Mouse (Mus musculus) mouse embryonic stem cell (cell line): ENCODE measurements at regions not wholly inside any gene's neighbourhood (a gene's known extent, or its start where the extent isn't known, plus 50 kb on each side); places are given as distances from the start of the nearest gene placed in this dataset.

Experiments used
- in situ Hi-C, 2 experiments: fragments of 300-500 bp; cut with MboI; formaldehyde crosslinking; loops; 1 replicate in 1 of 2; 3 replicates in 1 of 2; pipeline ENCODE4 v1.14.3; 2019 to 2020; ENCODE audit warnings: low sequenced_read_pairs in 2 of 2, low pct_unique_long_range_greater_than_20kb in 1 of 2, mixed read lengths in 1 of 2; ENCODE audit not compliant: unreplicated experiment in 1 of 2

DNA sequence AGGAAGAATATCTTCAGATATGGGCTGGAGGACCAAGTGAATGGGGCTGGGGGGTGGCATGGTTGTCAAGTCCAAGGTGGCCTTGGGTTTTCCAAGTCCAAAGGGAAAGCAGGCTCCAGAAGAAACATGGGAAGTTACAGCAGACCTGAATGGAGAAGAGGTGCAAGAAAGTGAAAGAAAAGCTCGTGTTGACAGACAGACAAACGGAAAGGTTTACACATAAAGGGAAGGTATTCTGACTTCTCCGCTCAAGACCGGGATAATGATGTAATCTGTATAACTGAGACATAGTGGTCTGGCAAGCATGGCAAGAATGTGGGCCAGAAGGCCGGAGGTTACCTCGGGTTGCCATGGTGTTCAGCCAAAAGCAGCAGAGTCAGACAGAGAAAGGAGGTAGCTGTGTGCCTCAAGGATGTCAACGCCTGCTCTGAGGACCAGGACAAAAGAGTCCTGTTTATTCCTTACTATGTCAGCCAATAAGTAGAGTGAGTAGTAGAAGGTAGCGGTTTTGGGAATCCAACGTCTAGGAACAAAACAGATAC, 50.8 kb upstream of the Elk3 start:
- in situ Hi-C loops, result no loop called here

DNA sequence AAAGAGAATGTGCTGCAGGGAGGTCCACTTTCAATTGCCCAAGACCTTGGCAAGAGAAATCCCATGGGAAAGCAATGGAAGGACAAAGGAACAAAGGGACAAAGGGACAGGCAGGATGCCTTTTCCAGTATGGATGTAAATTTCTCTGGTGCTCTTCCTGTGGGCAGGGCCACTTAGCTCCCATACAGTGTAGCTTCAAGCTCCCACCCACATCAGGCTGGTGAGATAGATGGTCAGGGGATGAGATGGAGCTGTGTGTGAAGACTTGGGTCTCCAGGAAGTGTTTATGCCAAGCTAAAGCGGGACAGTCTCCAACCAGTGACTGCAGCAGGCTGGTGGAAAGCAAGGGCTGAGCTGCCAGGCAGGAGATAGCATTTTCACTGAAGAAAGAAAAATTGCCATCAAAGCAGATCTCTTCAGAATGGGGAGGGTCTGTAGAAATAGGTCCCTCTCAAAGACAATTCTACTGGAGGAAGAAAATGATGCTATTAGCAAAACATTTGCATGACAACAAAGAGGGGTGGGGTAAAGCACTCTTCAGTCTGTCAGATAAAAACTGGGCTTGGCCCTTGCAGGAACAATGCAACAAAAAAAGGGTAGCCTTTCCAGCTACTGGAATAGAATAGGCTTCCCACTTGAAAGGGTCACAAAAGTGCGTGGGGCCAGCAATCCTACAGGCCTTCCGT, 53.3 kb upstream of the Elk3 start:
- in situ Hi-C loops, result no loop called here

DNA sequence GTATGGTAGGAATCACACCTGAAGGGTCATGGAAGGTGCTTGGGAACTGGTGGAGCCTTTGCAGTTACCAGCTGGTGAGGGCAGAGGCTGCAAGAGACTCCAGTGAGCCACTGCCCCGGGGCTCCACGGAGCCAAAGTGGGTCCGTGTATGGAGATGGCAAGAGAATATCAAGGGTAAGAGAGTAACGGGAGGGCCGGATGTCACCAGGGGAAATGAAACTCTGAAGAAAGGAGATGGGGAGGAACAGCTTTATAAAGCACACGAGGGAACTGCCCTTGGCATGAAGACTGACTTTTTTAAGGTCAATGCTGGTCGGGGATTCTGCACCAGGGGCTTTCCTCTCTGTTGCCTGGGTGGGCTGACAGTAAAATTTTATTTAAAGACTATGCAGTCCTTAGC, 53.9 kb upstream of the Elk3 start:
- in situ Hi-C loops, result loop anchor here (5.0 kb wide), 2 partner anchors 73 to 83 kb away; no protein-coding TSS in a partner anchor

DNA sequence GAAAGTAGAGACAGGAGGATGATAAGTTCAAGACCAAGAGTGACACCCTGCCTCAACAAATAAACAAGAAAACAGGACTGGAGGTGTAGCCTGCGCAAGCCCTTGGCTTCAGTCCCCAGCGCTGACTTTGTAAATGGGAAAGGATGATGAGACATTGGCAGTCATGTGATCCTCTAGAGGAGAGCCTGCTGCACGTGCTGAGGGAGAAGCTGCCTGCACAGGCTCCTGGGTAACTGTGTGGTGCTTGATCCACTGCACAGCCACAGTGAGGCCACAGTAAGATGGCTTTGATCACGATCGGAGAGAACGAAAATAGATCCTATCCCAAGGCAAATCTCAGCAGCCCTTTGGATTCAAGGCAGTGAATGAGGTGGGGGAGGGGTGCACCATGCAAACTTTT, 54.4 kb upstream of the Elk3 start:
- in situ Hi-C loops, result loop anchor here (5.0 kb wide), 2 partner anchors 73 to 83 kb away; no protein-coding TSS in a partner anchor

DNA sequence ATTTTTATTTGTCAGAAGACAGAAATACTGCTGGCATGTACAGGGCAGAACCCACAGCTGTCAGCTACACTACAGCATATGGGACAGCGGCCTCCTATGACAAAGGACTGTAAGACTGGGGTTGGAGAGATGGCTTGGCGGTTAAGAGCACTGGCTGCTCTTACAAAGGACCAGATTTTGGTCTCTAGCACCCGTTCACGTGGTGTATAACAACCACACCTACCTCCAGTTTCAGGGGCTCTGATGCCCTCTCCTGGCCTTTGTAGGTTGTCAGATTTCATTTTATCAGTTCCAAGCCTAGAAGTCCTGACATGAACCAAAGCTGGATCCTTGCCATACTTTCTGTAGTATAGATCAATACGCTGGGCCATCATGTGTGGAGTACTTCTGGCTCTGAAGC, 54.9 kb upstream of the Elk3 start:
- in situ Hi-C loops, result loop anchor here (5.0 kb wide), 2 partner anchors 74 to 84 kb away; no protein-coding TSS in a partner anchor

DNA sequence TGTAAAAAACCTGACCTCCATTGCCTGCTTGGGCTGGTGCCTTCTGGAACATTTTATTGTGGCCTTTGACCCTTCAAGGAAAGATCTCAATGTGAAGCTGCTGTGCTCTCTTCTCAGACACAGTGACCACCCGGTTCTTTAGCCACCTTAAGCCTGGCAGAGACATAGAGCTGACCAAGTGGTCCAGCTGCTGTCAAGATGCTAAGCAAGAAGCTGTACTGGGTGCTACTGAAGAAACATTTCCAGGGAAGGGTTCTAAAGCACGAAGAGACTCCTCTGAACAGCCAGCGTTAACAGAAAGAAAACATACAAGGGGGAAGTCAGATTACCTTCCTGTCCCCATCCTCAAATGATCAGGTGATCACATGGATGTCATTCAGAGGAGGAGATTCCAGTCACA, 58.8 kb upstream of the Elk3 start:
- in situ Hi-C loops, result loop anchor here (5.0 kb wide), 2 partner anchors 77 to 87 kb away; no protein-coding TSS in a partner anchor

DNA sequence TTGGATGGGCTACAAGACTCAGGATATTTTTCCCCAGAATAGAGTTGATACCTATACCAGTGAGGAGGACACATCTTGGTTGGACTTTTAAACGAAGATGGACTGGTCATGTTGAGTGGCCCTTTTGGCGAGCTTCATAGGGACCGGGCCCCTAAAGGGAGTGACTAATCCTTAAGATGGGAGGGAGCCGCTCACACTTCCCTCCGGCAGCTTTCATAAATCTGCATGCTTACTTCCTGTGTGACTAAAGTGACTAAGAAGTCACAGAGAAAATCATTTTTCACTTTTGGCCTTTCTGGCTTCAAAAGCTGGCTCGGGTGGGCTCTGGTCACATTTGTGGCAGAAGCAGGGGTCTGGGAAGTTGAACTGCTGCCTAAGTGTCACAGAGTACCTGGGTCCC, 59.4 kb upstream of the Elk3 start:
- in situ Hi-C loops, result no loop called here

DNA sequence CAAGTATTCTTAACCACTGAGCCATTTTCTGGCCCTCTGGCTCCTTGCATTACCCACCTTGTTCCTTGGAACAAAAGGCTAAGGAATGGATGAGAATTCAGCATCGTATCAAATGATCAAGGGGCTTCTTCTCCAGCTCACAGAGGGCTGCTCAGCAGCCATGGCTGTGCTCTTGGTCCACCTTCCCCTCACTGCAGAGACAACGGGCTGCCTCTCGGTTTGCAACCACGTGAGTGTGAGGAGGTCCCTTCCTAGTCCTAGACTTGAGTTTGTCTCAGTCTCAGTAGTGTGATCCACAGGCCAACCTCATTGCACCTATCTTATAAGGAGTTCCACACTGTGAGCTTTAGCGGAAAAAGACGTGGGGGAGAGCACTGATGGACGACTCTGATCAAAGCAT, 61.3 kb upstream of the Elk3 start:
- in situ Hi-C loops, result no loop called here

DNA sequence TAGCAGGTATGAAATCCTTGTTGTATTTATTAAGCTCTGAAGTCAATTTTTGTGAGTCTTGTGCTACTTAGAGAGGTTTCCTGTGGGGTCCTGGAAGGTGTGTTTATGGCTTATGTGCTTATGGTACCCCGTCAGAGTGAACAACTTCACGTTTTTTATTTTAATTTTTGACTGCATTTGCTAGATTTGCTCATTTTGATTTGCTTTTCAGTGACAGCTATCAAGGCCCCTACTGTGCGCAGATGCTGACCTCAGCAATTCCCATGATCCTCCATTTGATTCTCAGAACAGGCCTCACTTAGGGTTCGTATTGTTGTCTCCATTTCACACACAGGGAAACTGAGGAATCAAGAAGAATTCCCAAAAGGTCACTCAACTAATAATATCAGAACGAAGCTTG, 62.3 kb upstream of the Elk3 start:
- in situ Hi-C loops, result no loop called here

DNA sequence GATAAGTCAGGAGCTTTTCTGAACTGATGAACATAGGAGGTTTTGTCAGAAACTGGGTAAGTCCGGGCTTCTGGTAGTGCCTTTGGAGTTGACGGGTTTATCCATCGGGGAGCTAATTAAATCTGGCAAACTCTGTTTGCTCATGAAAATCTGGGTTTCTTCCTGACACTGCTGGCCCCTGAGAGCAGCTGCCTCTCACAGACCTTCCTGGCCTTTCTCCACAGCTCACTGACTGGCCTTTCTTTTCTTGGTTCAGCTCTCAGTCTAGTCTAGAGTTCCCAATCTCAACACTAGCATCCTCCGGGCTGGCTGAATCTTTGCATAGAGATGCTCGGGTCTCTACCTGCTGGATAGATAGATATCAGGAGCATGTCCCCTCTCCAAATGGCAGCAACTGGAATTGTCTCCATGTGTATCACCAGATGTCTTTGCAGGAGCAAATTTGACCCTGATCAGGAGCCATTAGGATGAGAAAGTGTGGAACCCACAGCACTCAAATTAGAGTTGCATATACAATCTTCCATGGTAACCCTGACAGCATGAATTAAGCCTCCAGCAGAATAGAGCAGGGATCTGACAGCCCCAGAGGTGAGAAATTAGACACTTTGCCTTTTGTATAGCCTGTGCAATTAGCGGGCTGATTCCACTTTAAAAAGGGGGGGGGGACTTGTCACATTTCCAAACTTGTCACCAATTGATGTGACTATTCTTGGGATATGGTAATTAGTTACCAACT, 63.2 kb upstream of the Elk3 start:
- in situ Hi-C loops, result no loop called here

DNA sequence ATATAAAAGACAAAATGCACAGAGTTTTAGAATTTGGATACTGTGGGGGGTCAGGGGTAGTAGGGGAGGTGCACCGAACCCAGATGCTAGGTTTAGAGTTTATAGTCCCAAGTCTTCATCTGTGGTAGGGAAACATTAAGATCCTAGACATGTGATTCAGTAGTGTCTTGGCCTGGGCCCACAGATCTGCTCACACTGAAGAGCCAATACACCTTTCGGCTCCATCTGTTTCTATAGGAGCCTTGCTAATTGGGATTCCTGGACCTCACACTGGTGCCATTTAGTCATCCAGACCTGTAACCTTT, 63.7 kb upstream of the Elk3 start:
- in situ Hi-C loops, result no loop called here

DNA sequence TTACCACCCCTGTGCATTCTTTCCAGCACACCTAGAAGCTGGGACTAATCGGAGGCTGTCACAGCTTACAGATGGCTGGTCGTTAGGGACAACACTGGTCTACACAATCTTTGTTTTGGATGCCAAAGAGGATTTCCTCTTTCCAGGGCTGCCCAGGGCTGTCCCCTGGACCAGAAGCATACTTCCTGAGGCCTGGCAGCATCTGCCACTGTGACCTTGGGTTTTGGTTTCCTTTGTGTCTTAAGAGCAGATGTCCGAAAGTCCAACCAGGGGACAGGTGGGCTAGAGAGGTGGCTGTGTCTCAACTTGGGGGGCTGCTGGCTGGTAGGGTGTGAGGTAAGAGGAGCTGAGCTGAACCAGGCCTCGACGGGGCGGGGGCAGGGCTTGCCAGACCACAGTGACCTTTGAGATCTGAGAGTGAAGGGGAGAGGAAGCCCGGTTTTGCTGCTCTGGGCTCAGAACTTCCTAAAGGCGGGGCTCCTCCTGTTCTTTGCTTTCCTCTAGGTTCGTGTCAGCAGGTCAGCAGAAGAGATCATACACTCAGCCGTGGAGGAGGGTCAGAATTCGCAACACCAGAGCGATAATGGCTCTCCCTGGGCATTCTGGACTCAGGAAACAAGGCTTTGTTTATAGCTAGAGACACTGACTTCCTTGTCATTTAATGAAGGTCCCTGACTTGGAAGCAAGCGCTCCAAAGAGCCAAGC, 64.2 kb upstream of the Elk3 start:
- in situ Hi-C loops, result no loop called here

DNA sequence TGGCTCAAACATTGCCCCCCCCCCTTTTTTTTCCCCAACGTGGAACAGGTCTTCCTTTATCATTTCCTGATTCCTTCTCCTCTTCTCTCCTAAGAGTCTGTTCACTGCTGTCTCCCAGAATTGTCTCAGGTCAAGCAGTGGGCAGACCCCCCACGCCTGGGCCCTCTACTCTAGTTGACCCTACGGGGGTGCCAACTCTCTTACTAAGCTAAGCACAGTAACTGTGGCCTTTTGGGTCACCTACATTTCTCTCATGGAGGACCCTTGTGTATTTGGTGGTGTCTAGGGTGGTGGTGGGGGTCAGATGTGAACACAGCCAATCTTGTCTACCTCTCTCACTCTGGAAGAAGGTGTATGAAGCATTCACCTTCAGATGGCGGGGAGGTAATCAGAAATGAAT, 64.8 kb upstream of the Elk3 start:
- in situ Hi-C loops, result no loop called here

DNA sequence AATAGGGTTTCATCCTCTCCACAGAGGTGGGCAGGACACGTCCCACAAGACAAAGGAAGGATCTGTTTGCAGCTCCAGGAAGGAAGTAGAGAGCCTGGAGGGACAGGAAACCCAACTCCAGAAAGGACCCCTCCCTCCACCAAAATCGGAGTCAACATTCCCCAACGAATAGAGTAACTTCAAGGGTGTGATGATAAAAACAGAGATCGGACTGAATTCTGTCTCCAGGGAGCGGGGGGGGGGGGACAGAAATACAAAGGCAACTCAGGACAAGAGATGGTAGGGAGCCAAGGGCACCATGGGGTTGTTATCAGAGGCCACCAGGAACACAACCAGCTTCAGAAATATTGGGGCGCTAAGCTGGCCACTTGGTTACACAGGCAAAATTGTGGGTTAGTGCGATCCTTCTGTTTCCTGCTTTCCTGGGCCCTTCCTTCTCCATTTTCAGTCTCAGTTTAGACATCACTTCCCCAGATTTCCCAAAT, 65.6 kb upstream of the Elk3 start:
- in situ Hi-C loops, result no loop called here

DNA sequence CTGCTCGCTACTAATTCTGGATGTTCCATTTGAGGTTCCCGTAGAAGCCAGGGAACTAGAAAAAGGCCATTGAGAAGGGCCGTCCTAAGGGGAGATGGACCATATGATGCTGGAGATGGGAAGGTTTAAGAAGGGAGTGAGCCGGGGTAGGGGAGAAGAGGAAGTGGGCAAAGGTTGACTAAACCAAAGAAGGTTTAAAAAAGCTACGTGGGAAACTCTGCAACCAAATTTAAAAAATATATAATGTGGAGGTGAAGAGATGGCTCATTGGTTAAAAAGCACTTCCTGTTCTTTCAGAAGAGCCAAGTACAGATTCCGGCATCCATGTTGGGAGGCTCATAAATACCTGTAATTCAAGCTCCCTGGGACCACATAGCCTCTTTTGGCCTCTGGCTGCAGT, 63.9 kb upstream of the Lta4h start:
- in situ Hi-C loops, result no loop called here

DNA sequence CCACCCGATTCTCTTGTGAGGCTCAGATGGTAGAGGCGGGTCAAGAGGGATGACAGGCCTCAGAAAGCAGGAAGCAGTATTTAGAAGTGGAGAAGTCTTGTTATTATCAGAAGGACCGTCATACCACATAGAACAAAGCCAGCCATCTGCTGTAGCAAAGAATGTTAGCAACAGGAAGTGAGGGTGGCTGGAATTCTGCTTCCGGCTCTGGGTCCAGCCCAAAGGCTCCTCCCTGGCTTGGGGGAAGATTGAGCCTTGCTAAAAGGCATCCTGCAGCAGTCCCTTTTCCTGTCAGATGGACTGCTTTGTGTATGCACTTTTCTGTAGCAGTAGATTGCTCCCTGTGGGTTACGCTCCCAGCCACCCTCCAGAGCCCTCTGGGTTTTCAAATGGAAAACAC, 61.9 kb upstream of the Lta4h start:
- in situ Hi-C loops, result no loop called here

DNA sequence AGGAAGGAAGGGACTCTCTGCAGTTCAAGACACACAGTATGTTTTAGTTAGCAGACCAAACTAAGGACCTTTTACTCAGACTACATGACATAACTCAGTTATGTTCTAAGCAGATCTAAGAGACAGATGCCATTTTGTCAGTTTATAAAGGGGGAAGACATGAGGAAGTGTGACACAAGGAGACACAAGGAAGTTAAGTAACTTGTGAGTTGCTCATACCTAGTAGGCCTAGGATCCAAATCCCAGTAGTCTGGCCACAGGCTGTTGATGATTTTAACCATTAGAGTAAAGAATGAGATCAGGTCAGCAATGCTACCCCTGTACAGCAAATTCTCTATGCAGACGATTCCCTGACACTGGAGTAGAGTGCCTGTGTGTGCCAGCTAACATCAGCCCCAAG, 59.3 kb upstream of the Lta4h start:
- in situ Hi-C loops, result no loop called here

DNA sequence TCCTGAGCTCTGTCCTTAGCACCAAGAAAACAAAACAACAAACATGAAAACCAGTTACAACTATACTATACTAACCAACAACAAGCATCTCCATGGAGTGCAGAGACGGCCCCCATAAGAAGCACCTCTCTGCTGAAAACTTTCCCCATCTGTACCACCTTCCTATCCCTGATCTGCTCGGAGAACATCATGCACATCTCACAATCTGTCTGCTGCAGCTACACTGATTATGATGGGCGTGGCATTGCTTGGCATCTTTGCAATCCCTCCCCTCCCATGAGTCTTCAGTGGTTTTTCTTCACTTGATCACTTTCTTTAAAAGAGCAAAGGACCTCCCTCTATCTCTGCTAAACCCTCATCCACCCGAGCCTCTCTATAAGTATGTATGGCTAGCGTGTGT, 55.5 kb upstream of the Lta4h start:
- in situ Hi-C loops, result no loop called here

DNA sequence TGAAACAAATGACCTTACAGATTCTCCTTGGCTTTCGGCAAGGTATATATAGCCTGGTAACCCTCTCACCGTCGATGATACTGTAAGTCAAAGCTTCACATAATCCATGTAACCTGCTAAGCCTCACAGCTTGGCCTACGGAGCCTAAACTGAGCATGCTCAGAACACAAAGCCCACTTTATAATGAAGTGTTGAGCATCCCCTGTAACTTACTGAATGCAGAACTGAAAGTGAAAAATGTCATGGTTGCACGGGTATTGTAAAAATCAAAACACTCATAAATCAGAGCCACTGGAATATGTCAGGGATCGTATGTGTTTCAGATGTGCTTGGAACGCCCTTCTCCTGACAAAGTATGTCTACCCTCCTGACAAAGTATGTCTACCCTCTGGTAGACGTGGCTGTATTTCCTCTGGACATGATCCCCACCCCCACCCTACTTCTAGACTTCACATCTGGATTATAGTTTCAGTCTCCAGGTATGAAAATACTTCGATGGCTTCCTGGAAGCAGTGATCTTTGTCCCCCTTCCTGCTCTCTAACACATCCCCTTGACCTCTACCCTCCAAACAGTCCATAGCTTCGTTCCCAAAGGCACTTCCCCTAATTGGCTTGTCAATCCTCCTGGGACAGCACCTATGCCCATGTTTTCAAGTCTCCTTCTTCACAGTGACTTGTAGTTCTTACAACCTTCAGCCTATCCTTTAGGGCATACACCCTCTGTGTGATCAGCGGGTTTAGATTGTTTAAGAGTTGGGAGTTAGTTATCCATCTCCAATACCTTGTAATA, 54.5 kb upstream of the Lta4h start:
- in situ Hi-C loops, result no loop called here
